Mouse (Mus musculus) heart, postnatal 0 days (tissue): ENCODE measurements around the gene Baz2b.

Source experiments
- CTCF ChIP-seq: IDR thresholded peaks from 2 replicates; pipeline ENCODE4 v1.5.1; 2016; ENCODE audit warnings: antibody characterized with exemption, control low read depth, low read depth
- EP300 ChIP-seq: IDR thresholded peaks from 2 replicates; pipeline ENCODE4 v1.6.1; 2016; ENCODE audit warnings: antibody characterized with exemption, low read depth

- no peak for TF ChIP-seq CTCF
- TF ChIP-seq EP300: no peak
Observed at GRCm38 (mm10) chr2:59904007-59904406, 305.6 kb downstream of the Baz2b start.
